Comparison of ENCODE assay signal across 18 mouse cellular contexts in the genomic region with DNA sequence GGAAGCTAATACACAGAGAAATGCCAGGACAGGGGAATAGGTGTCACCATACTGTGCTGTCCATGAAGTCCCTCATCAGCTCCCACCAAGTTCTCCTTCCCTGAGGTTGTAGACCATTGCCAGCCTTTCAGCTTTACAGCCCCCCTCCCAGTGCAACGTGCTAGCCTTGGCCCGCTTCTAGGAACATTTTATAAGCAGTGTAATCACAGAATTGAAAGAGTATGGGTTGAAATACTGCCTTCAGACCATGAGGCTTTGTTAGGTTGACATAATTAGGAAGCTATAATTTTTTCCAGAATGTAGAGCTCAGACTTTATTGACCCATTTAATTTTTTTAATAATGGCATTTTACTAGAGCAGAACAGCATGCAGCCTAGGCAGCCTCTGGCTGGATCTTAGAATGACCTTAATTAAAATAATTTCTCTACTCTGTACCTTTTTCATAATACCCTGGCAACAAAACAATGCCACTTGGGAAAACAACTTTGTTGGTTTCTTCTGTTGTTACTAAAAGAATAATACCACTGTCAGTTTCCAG.
"Had no signal": no experiment of that assay in that cellular context is flagged by ENCODE, and none has a peak within 500 bp of the region (broad histone marks: within the 10 kb centered on the region; RNA-seq: fewer than 3 reads in every experiment).

No protein-coding gene starts in this region.

- H3K36me3 ChIP-seq: liver, embryonic 13.5 days; lung, embryonic 15.5 days; midbrain, embryonic 15.5 days had no signal

- H3K4me1 ChIP-seq: kidney, embryonic 15.5 days; liver, embryonic 13.5 days; lung, embryonic 15.5 days; megakaryocyte, embryonic 14.5 days; midbrain, embryonic 15.5 days had no signal

- H3K4me2 ChIP-seq: kidney, embryonic 15.5 days; liver, embryonic 13.5 days; lung, embryonic 15.5 days; midbrain, embryonic 11.5 days; midbrain, embryonic 15.5 days had no signal

- H3K4me3 ChIP-seq: kidney, embryonic 15.5 days; left cerebral cortex, adult 2 months; liver, embryonic 13.5 days; lung, embryonic 15.5 days; megakaryocyte, embryonic 14.5 days; midbrain, embryonic 15.5 days had no signal

- H3K27me3 ChIP-seq: kidney, embryonic 15.5 days; liver, embryonic 13.5 days; lung, embryonic 15.5 days; megakaryocyte, embryonic 14.5 days; midbrain, embryonic 15.5 days had no signal

- H3K9me3 ChIP-seq: kidney, embryonic 15.5 days; liver, embryonic 13.5 days; lung, embryonic 15.5 days; megakaryocyte, embryonic 14.5 days; midbrain, embryonic 15.5 days had no signal

- ATAC-seq: liver, postnatal 0 days; midbrain, embryonic 15.5 days had no signal

- H3K27ac ChIP-seq: kidney, embryonic 15.5 days; left cerebral cortex, adult 2 months; liver, embryonic 13.5 days; lung, embryonic 15.5 days; macrophage; midbrain, embryonic 15.5 days had no signal

- DNase-seq: kidney, adult 2 months; kidney, postnatal 14 days; liver; liver, embryonic 13.5 days; liver, postnatal 0 days; lung, postnatal 14 days; retina, postnatal 1 day; right cerebral cortex, postnatal 4 days; spleen, adult 18-20 months; thymus, adult 18-20 months; thymus, postnatal 14 days had no signal

- H3K9ac ChIP-seq: kidney, embryonic 15.5 days; liver, embryonic 13.5 days; liver, postnatal 0 days; lung, embryonic 15.5 days; midbrain, embryonic 15.5 days had no signal
